Mouse (Mus musculus) heart, postnatal 0 days (tissue): ENCODE data around the gene Jarid2. TPM values are rescaled to one million over a fixed set of nuclear protein-coding genes. Genes with fewer than 3 reads are reported as not detected.
A peak's percentile ranks its signal among the peaks of the same experiment; 100 is the strongest.

ENCODE experiments used
- ATAC-seq: fragments of 200-750 bp; cut with Nextera tagmentation; 2 replicates; pipeline ENCODE4 v1.8.0; 2017; ENCODE audit warnings: low read depth, moderate number of reproducible peaks, moderate library complexity; ENCODE audit not compliant: insufficient read depth
- DNase-seq: peaks from one replicate; pipeline ENCODE4 v3.0.0-alpha.2; 2016; ENCODE audit warnings: low spot score
- H3K27ac ChIP-seq: fragments of 300-500 bp; sonication (generic); 2 replicates; pipeline ENCODE4 v1.5.1; 2014; ENCODE audit warnings: low read depth, mild to moderate bottlenecking
- H3K27me3 ChIP-seq: fragments of 300-500 bp; sonication (generic); 2 replicates; pipeline ENCODE4 v1.6.1; 2014; ENCODE audit warnings: low read length, mixed read lengths; ENCODE audit not compliant: control insufficient read depth, insufficient read depth
- H3K36me3 ChIP-seq: fragments of 300-500 bp; sonication (generic); replicated peaks from 2 replicates; pipeline ENCODE4 v1.6.1; 2014; ENCODE audit warnings: low read length, mixed read lengths; ENCODE audit not compliant: control insufficient read depth, insufficient read depth
- H3K4me1 ChIP-seq: fragments of 300-500 bp; sonication (generic); 2 replicates; pipeline ENCODE4 v1.6.1; 2014; ENCODE audit warnings: antibody characterized with exemption; ENCODE audit not compliant: control insufficient read depth, insufficient read depth
- H3K4me2 ChIP-seq: fragments of 300-500 bp; sonication (generic); 2 replicates; pipeline ENCODE4 v1.6.1; 2014; ENCODE audit warnings: low read depth, mild to moderate bottlenecking, low read length, moderate library complexity
- H3K4me3 ChIP-seq: fragments of 300-500 bp; sonication (generic); 2 replicates; pipeline ENCODE4 v1.5.1; 2014; ENCODE audit warnings: low read depth, low read length
- H3K9ac ChIP-seq: fragments of 300-500 bp; sonication (generic); replicated peaks from 2 replicates; pipeline ENCODE4 v1.6.1; 2014; ENCODE audit warnings: low read depth, low read length, mixed read lengths
- H3K9me3 ChIP-seq: fragments of 300-500 bp; sonication (generic); replicated peaks from 2 replicates; pipeline ENCODE4 v1.6.1; 2016; ENCODE audit warnings: low read length; ENCODE audit not compliant: control insufficient read depth
- CTCF ChIP-seq: IDR thresholded peaks from 2 replicates; pipeline ENCODE4 v1.5.1; 2016; ENCODE audit warnings: antibody characterized with exemption, control low read depth, low read depth
- EP300 ChIP-seq: IDR thresholded peaks from 2 replicates; pipeline ENCODE4 v1.6.1; 2016; ENCODE audit warnings: antibody characterized with exemption, low read depth
- WGBS: fragments of 180-500 bp; shearing (Covaris S2); extraction: QIAGEN DNeasy Blood & Tissue Kit; methylation state at CpG from one replicate; pipeline ENCODE4 v1.1.7; 2014; 5-methylcytosine and 5-hydroxymethylcytosine counted together
- polyA plus RNA-seq: library from polyadenylated mRNA; unstranded; fragments of >200 nt; fragmentation: Nextera tagmentation; extraction: Ambion mirVana; gene quantifications from 2 replicates; pipeline ENCODE4 v1.2.1, GENCODE M21; 2015
- total RNA-seq: library from RNA; depleted of rRNA; stranded (reverse); fragments of >200 nt; gene quantifications from 2 replicates; pipeline ENCODE4 v1.2.3, GENCODE M21; 2014; ENCODE audit warnings: low replicate concordance

Jarid2 gene
- total and polyA plus RNA-seq, 2 experiments from 2014 or later: 10.2 to 17.7 TPM

DNA sequence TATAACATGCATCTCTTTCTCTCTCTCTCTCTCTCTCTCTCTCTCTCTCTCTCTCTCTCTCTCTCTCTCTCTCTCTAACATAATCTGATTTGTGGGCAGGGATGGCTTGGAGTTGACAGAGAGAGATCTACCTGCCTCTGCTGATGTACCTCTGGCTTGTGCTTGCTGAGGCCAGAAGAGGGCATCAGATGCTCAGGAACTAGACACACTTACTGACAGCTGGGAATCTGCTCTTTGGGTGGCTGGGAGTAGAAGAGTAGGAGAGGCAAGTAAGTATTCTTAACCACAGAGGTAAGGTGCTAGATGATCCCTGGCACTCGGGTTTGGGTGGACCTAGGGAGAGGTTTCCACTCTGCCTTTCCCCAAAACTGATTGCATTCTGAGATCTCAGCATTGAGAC, 29.5 kb downstream of the Jarid2 start:
- H3K36me3 ChIP-seq: no peaks in the 10 kb centered on the region
- ATAC-seq (no peak), DNase-seq (no peak)
- H3K27ac ChIP-seq: no peak overlapping the region
- peak; percentile 48 for TF ChIP-seq CTCF
- TF ChIP-seq EP300: no peak
- no peaks in the 10 kb centered on the region for H3K27me3 ChIP-seq
- peaks cover 22% of the 10 kb centered on the region for H3K4me1 ChIP-seq
- 55% methylated on average over 1 of the region's 1 CpGs for WGBS
- H3K4me3 ChIP-seq: no peak overlapping the region
- no peak overlapping the region for H3K4me2 ChIP-seq
- H3K9me3 ChIP-seq: no peaks in the 10 kb centered on the region
- no peak overlapping the region for H3K9ac ChIP-seq

DNA sequence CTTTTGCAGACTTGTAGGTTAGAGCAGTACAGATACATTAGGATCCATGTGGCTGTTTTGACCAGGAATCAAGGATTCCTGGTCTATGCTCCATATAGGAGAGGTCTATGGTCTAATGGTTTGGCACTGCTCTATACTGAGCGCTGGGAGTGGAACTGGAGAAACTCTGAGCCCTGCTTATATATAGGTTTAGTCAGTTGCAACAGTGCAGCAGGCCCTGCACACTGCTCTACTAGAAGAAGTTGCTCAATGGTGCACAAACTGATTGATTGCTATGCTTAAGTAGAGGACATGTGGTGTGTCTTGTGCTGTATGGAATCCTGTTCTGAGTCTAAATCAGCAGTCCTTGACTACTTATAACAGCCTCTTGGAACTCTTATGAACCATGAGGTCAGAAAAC, 31.5 kb downstream of the Jarid2 start:
- no peak for TF ChIP-seq EP300
- TF ChIP-seq CTCF: no peak
- Histone ChIP-seq H3K4me3 (no peak overlapping the region), H3K9me3 (no peaks in the 10 kb centered on the region), H3K36me3 (no peaks in the 10 kb centered on the region), H3K4me2 (no peak overlapping the region), H3K27ac (no peak overlapping the region), H3K9ac (no peak overlapping the region), H3K4me1 (peaks cover 10% of the 10 kb centered on the region), H3K27me3 (no peaks in the 10 kb centered on the region)
- DNase-seq (no peak), ATAC-seq (no peak)
- 91% methylated on average over 1 of the region's 1 CpGs for WGBS

DNA sequence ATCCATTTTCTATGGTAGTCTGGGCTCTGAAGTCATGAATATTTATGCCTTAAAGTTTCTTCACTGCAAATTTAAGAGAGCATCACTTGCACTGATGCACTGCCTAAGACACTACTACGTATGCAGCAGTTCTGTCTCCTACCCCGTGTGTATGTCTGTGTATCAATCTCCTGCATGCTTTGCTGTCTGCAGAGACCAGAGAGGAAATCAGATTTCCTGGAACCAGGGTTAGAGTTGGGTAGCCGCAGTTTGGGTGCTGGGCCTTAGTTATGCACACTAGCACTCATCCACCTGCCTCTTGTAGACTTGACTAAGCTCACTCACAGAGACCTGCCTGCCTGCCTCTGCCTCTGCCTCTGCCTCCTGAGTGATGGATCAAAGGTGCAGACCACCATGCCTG, 33.8 kb downstream of the Jarid2 start:
- Histone ChIP-seq H3K36me3 (no peaks in the 10 kb centered on the region), H3K27me3 (no peaks in the 10 kb centered on the region), H3K9me3 (no peaks in the 10 kb centered on the region), H3K4me2 (no peak overlapping the region), H3K9ac (no peak overlapping the region), H3K4me1 (peaks cover 10% of the 10 kb centered on the region), H3K4me3 (no peak overlapping the region), H3K27ac (no peak overlapping the region)
- no peak for DNase-seq
- no peak for ATAC-seq
- TF ChIP-seq EP300 (no peak), CTCF (no peak)
- 64% methylated on average over 3 of the region's 3 CpGs for WGBS

DNA sequence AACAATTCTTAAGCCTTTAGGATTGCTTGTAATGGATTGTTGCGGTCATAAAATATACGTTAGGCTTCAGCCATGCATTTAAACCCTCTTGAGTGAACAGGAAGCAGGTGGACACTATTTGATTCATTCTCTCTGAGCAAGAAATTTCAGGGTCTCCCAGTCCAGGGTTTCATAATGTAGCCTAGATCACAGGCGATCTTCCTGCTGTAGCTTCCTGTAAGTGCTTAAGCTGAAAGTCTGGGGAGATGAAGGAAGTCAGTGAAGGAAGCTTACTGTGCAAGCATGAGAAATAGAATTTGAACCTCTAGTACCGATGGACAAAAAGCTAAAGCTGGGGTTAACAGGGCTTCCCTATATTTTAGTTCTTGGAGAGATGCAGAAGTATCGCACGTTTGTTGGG, 38.5 kb downstream of the Jarid2 start:
- ATAC-seq: no peak

DNA sequence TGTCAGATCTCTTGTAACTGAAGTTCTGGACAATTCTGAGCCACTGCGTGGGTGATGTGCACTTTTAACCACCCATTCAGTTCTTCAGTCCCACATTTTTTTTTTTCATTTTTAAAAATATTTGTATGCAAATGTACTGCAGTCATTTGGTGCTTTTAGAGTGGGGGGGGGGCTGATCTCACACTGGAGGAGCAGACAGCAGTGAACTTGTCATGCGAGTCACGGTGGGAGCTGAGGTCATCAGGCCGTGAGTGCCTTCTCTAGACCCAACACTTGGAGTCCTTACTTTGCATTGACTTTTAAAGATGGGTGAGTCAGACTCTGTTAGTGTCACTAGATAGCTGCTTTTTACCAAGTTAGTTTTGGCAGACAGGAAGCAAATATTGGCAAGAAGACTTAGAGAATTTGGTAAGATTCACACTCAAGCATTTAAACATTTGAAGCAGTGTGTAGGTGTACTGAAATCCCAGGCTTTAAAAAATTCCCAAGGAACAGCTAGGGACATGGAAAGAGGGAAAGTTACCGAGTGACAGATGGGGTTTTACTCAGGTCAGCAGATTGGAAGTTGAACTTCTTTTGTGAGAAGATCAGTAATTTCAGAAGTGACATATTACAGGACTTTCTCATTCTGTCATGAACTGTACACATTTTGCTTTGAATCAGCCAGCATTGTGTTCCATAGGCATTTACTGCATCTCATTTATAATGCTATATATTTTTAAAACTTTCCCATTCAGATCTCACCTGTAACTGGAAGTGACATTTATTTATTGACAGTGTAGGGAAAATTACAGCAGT, 41.7 kb downstream of the Jarid2 start:
- ATAC-seq (no peak), DNase-seq (no peak)
- H3K4me1 ChIP-seq: peaks cover 12% of the 10 kb centered on the region; the same call in 1 of the 2 replicates
- H3K27me3 ChIP-seq: no peaks in the 10 kb centered on the region
- WGBS: 43% methylated on average over 5 of the region's 5 CpGs
- H3K36me3 ChIP-seq: 0 out of 2 replicates have a peak, but pooled peaks cover 6% of the 10 kb centered on the region
- H3K4me3 ChIP-seq: no peak overlapping the region
- H3K9ac ChIP-seq: no peak overlapping the region
- TF ChIP-seq CTCF (no peak), EP300 (no peak)
- no peaks in the 10 kb centered on the region for H3K9me3 ChIP-seq
- no peak overlapping the region for H3K27ac ChIP-seq
- no peak overlapping the region for H3K4me2 ChIP-seq

More for the DNA sequence above, 38.5 kb downstream of the Jarid2 start:
- Histone ChIP-seq H3K9me3 (no peaks in the 10 kb centered on the region), H3K27me3 (no peaks in the 10 kb centered on the region), H3K9ac (no peak overlapping the region), H3K4me1 (peaks cover 7% of the 10 kb centered on the region; the same call in 1 of the 2 replicates), H3K27ac (no peak overlapping the region), H3K4me2 (no peak overlapping the region), H3K4me3 (no peak overlapping the region), H3K36me3 (no peaks in the 10 kb centered on the region)
- no peak for TF ChIP-seq CTCF
- TF ChIP-seq EP300: no peak
- 74% methylated on average over 6 of the region's 6 CpGs for WGBS
- no peak for DNase-seq

DNA sequence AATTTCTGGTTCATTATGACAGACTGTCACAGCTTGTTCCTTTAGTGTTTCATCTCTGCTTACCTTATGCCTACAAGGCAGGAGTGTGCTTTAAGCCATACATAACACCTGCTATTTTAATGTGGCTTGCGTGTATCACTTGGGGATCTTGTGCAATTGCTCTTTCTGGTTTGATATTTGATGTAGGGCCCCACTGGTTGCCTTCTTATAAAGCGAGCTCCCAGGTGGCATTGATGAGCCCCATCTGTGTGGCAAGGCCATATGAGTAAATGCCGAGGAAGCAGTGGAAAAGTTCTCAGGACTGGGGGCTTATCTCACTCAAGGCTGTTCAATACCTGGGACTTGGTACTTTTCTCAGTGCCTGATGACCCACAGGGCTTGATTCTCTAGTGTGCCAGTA, 43.5 kb downstream of the Jarid2 start:
- Histone ChIP-seq H3K4me2 (no peak overlapping the region), H3K4me1 (peaks cover 12% of the 10 kb centered on the region; the same call in 1 of the 2 replicates), H3K27me3 (no peaks in the 10 kb centered on the region), H3K9me3 (no peaks in the 10 kb centered on the region), H3K27ac (no peak overlapping the region), H3K9ac (no peak overlapping the region), H3K36me3 (0 out of 2 replicates have a peak, but pooled peaks cover 6% of the 10 kb centered on the region), H3K4me3 (no peak overlapping the region)
- no peak for DNase-seq
- 91% methylated on average over 3 of the region's 3 CpGs for WGBS
- ATAC-seq: no peak
- TF ChIP-seq EP300 (no peak), CTCF (no peak)
